Mouse (Mus musculus): ENCODE measurements around the gene Hbq1a. TPM values are rescaled to one million over a fixed set of nuclear protein-coding genes. Genes with fewer than 3 reads are reported as not detected.
A peak's percentile ranks its signal among the peaks of the same experiment; 100 is the strongest.

The Hbq1a gene
- total and polyA plus RNA-seq, 2 experiments from 2014 or later: not detected

GRCm38 (mm10) chr11:32297866-32298531 is 1.9 kb upstream of the Hbq1a start:
- WGBS: 75% methylated on average over 1 of the region's 1 CpGs
- H3K27me3 ChIP-seq (ENCODE audit: control insufficient read depth, insufficient read depth, low read length): peaks cover 11% of the 10 kb centered on the region; the same call in 1 of the 2 replicates
- no peak overlapping the region for H3K27ac ChIP-seq (ENCODE audit: low read depth)
- H3K9ac ChIP-seq (replicated peaks; ENCODE audit: low read depth, low read length): no peak overlapping the region
- no peak overlapping the region for H3K4me3 ChIP-seq (ENCODE audit: low read depth, low read length)
- H3K4me1 ChIP-seq (ENCODE audit: control insufficient read depth, insufficient read depth): no peaks in the 10 kb centered on the region
- H3K4me2 ChIP-seq (ENCODE audit: low read depth, low read length): no peak overlapping the region
- no peaks in the 10 kb centered on the region for H3K36me3 ChIP-seq (replicated peaks; ENCODE audit: control insufficient read depth, insufficient read depth, low read length)
- H3K9me3 ChIP-seq (replicated peaks; ENCODE audit: control insufficient read depth, low read length): no peaks in the 10 kb centered on the region
- ATAC-seq (ENCODE audit: insufficient read depth, low read depth): no peak
- DNase-seq (ENCODE audit: low spot score): no peak
- no peak for TF ChIP-seq EP300 (IDR thresholded peaks at IDR 0.05; ENCODE audit: low read depth)
- TF ChIP-seq CTCF (IDR thresholded peaks at IDR 0.05; ENCODE audit: low read depth): no peak

GRCm38 (mm10) chr11:32298532-32298918 is 1.3 kb upstream of the Hbq1a start:
- DNase-seq (ENCODE audit: low spot score): no peak
- Histone ChIP-seq H3K27me3 (ENCODE audit: control insufficient read depth, insufficient read depth, low read length) (peaks cover 11% of the 10 kb centered on the region; the same call in 1 of the 2 replicates), H3K4me1 (ENCODE audit: control insufficient read depth, insufficient read depth) (no peaks in the 10 kb centered on the region)

DNA sequence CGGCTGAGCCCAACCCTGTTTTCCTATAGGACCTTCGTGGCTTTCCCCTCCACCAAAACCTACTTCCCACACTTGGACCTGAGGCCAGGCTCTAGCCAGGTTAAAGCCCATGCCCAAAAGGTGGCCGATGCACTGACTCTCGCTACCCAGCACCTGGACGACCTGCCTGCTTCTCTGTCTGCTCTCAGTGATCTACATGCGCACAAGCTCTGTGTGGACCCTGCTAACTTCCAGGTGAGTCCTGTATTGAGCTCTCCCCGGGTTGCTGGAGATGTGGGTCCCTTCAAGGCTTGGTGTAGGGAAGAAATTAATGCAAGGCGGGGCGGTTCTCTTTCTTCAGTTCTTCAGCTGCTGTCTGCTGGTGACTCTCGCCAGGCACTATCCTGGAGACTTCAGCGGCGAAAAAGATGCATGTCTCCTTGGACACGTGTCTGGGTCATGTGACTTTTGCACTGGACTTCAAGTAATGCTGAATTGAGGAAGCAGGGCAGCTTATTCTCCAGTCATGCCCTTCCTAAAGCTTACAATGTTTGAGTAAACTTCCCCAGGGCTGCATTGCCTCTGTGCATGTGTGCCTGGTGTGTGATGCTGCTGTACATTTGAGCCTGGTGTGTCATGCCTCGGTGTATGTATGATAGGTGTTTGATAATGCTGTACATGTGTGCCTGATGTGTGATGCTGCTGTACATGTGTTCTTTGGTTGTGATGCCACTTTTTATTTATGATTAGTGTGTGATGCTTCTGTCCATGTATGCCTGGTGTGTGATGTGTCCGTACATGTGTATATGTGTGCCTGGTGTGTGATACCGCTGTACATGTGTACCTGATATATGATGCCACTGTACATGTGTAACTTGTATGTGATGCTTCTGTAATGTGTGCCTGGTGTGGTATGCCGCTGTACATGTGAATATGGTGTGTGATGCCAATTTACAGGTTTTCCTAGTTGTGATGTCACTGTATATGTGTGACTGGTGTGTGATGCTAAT is 704 bp downstream of the Hbq1a start:
- Histone ChIP-seq H3K27me3 (ENCODE audit: control insufficient read depth, insufficient read depth, low read length) (no peaks in the 10 kb centered on the region), H3K4me1 (ENCODE audit: control insufficient read depth, insufficient read depth) (no peaks in the 10 kb centered on the region), H3K4me3 (ENCODE audit: low read depth, low read length) (no peak overlapping the region), H3K36me3 (replicated peaks; ENCODE audit: control insufficient read depth, insufficient read depth, low read length) (no peaks in the 10 kb centered on the region), H3K4me2 (ENCODE audit: low read depth, low read length) (peak overlapping the region; percentile 23; the same call in 1 of the 2 replicates), H3K9ac (replicated peaks; ENCODE audit: low read depth, low read length) (no peak overlapping the region), H3K9me3 (replicated peaks; ENCODE audit: control insufficient read depth, low read length) (no peaks in the 10 kb centered on the region), H3K27ac (ENCODE audit: low read depth) (no peak overlapping the region)
- no peak for ATAC-seq (ENCODE audit: insufficient read depth, low read depth)
- 52% methylated on average over 14 of the region's 17 CpGs for WGBS
- DNase-seq (ENCODE audit: low spot score): no peak
- no peak for TF ChIP-seq EP300 (IDR thresholded peaks at IDR 0.05; ENCODE audit: low read depth)
- no peak for TF ChIP-seq CTCF (IDR thresholded peaks at IDR 0.05; ENCODE audit: low read depth)

More at GRCm38 (mm10) chr11:32298532-32298918, 1.3 kb upstream of the Hbq1a start:
- no peak overlapping the region for H3K9ac ChIP-seq (replicated peaks; ENCODE audit: low read depth, low read length)
- no peaks in the 10 kb centered on the region for H3K9me3 ChIP-seq (replicated peaks; ENCODE audit: control insufficient read depth, low read length)
- TF ChIP-seq EP300 (IDR thresholded peaks at IDR 0.05; ENCODE audit: low read depth) (no peak), CTCF (IDR thresholded peaks at IDR 0.05; ENCODE audit: low read depth) (no peak)
- 89% methylated on average over 2 of the region's 2 CpGs for WGBS
- ATAC-seq (ENCODE audit: insufficient read depth, low read depth): no peak
- H3K4me2 ChIP-seq (ENCODE audit: low read depth, low read length): no peak overlapping the region
- H3K27ac ChIP-seq (ENCODE audit: low read depth): no peak overlapping the region
- H3K36me3 ChIP-seq (replicated peaks; ENCODE audit: control insufficient read depth, insufficient read depth, low read length): no peaks in the 10 kb centered on the region
- no peak overlapping the region for H3K4me3 ChIP-seq (ENCODE audit: low read depth, low read length)

DNA sequence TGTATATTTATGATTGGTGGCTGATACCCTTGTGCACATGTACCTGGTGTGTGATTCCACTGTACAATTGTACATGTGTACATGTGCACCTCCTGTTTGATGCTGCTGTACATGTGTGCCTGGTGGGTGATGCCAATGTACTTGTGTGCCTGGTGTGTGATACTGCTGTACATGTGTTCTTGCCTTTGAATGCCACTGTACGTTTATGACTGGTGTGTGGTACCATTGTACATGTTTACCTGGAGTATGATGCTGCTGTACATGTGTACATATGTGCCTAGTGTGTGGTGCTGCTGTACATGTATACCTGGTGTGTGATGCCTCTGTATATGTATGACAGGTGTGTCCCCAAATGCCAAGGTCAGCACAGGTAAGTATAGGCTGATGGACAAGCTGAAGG is 1.6 kb downstream of the Hbq1a start:
- Histone ChIP-seq H3K4me1 (ENCODE audit: control insufficient read depth, insufficient read depth) (no peaks in the 10 kb centered on the region), H3K27me3 (ENCODE audit: control insufficient read depth, insufficient read depth, low read length) (no peaks in the 10 kb centered on the region), H3K9ac (replicated peaks; ENCODE audit: low read depth, low read length) (no peak overlapping the region), H3K4me3 (ENCODE audit: low read depth, low read length) (no peak overlapping the region), H3K4me2 (ENCODE audit: low read depth, low read length) (no peak overlapping the region), H3K9me3 (replicated peaks; ENCODE audit: control insufficient read depth, low read length) (no peaks in the 10 kb centered on the region), H3K36me3 (replicated peaks; ENCODE audit: control insufficient read depth, insufficient read depth, low read length) (no peaks in the 10 kb centered on the region), H3K27ac (ENCODE audit: low read depth) (no peak overlapping the region)
- DNase-seq (ENCODE audit: low spot score) (no peak), ATAC-seq (ENCODE audit: insufficient read depth, low read depth) (no peak)
- WGBS: 44% methylated on average over 1 of the region's 1 CpGs
- no peak for TF ChIP-seq CTCF (IDR thresholded peaks at IDR 0.05; ENCODE audit: low read depth)
- no peak for TF ChIP-seq EP300 (IDR thresholded peaks at IDR 0.05; ENCODE audit: low read depth)

DNA sequence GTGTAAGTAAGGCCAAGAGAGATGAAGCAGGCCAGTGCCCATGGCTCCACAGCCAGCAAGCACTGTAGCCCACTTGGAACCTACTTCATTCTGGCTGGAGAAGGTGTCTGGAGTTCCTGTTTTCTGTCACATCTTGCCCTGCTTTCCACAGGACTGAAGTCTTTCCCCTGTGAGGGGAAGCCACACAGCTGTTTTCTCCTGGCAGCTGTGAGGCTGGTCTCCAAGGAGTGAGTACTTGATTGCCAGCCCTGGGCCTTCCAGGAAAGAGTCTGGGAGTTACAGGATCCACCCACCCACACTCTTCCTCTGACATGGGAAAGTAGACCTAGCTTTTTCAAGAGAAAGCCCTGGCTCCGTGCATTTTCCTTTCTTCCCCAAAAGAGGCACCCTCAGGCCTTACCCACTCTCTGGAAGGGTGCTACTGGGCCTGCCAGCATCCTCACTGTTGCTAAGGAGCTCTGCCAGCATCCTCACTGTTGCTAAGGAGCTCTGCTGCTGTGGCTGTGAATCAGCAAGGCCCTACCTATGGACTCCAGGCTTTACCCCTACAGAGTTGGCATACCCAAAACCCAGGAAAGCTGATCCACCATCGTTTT is 3.1 kb downstream of the Hbq1a start:
- ATAC-seq (ENCODE audit: insufficient read depth, low read depth) (no peak), DNase-seq (ENCODE audit: low spot score) (no peak)
- no peak overlapping the region for H3K4me2 ChIP-seq (ENCODE audit: low read depth, low read length)
- no peak overlapping the region for H3K27ac ChIP-seq (ENCODE audit: low read depth)
- no peaks in the 10 kb centered on the region for H3K4me1 ChIP-seq (ENCODE audit: control insufficient read depth, insufficient read depth)
- no peaks in the 10 kb centered on the region for H3K27me3 ChIP-seq (ENCODE audit: control insufficient read depth, insufficient read depth, low read length)
- no peaks in the 10 kb centered on the region for H3K9me3 ChIP-seq (replicated peaks; ENCODE audit: control insufficient read depth, low read length)
- TF ChIP-seq CTCF (IDR thresholded peaks at IDR 0.05; ENCODE audit: low read depth) (no peak), EP300 (IDR thresholded peaks at IDR 0.05; ENCODE audit: low read depth) (no peak)
- WGBS: 34% methylated on average over 2 of the region's 2 CpGs
- H3K36me3 ChIP-seq (replicated peaks; ENCODE audit: control insufficient read depth, insufficient read depth, low read length): no peaks in the 10 kb centered on the region
- H3K4me3 ChIP-seq (ENCODE audit: low read depth, low read length): no peak overlapping the region
- H3K9ac ChIP-seq (replicated peaks; ENCODE audit: low read depth, low read length): no peak overlapping the region

Data from heart, postnatal 0 days (tissue).